Mouse (Mus musculus) lung, adult 10 weeks (tissue): ENCODE data around the gene Gm9573. TPM values are rescaled to one million over a fixed set of nuclear protein-coding genes. Genes with fewer than 3 reads are reported as not detected.

Experiments used
- polyA plus RNA-seq: library from polyadenylated mRNA; stranded (reverse); fragments of 350-450 nt; fragmentation: Illumina TruSeq; extraction: RNeasy Lipid Tissue Mini Kit (QIAGEN cat#74804); gene quantifications from one replicate; pipeline ENCODE4 v1.2.3, GENCODE M21; 2014; ENCODE audit warnings: low read depth, low replicate concordance; ENCODE audit not compliant: insufficient read depth

The Gm9573 gene
- polyA plus RNA-seq, result not detected

GRCm38 (mm10) chr17:35626537-35626936 lies at the start of gene Gm9573:
Gm9573 (minus strand) TSS chr17:35626637.

DNA sequence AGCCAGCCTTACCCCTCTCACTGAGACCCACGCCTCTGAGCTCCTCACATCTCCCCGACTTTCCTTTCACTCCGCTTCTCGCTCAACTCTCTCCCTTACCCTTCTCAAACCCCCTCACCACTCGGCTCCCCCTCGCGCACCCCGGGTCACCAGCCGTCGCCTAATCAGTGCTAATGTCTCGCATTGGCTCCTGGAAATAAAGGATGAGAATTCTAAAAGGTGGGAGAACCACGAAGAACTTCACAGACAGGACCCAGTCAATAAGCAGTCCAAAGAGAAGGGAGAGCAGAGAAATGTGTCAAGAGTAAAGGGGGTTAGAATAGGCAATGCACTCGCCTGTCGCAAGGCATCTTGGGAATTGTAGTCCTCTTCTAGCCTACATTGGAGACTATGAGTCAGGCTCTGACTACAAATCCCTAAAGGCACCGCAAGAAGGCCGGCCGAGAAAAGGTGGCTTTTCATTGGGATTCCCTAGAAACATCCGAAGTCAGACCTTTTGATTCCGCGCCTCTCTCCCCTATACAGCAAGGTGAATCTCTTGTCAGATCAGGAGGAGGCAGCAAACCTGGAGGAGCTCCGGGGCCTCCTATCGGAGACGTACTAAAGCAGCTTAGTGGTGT lies 47.1 kb upstream of the Gm9573 start, which contains the start of gene Gtf2h4:
Gene Gtf2h4 (minus strand): TSS at position 324 of the 620 bp plus-strand sequence.

DNA sequence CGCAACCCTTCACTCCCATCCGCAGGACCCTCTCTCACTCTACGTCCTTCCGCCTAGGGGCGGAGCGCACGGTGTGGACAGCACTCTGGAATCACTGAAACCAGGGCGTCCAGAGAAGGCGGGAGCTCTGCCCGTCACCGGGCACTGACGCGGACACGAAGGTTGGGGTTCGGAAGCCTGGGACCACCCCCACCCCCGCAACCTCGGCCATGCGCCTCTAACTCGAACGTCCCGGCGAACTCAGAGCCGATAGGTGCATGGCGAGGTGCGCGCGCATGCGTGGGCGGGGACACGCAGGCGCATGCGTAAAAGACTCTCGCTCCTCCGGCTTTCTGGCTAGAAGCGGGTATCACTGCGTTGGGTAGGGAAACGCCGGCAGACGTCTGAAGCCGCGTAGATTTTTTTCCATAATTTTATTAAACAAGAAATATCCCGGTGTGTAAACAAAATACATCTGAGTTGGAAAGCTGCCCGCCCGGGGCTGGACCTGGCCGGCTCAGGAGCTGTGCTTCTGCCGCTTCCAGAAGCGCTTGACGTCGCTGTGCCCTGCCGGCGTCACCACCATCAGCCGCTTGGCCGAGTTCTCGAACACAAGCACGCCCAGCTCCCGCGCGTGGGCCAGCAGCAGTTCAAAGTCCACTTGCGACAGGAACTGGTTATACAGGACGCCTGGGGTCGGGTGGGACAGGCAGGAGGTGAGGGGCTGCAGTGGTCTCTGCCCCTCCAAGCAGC lies 41.1 kb upstream of the Gm9573 start, which contains the start of gene Vars2:
Gene Vars2 (minus strand): TSS at position 259 of the 732 bp plus-strand sequence.

GRCm38 (mm10) chr17:35643609-35644236 lies 17.3 kb upstream of the Gm9573 start, which contains the start of gene Mucl3:
Mucl3 (minus strand) TSS chr17:35643695.

GRCm38 (mm10) chr17:35601249-35601648 lies 25.2 kb downstream of the Gm9573 start, which contains the start of gene Sfta2:
Sfta2 (plus strand) TSS chr17:35601549.

Other genes with a start within 250 kb of the Gm9573 start
- 102 TPM for gene H2-Q4, start 247.0 kb downstream of the Gm9573 start, polyA plus RNA-seq
- gene H2-Q6, start 201.8 kb downstream of the Gm9573 start, polyA plus RNA-seq, result 56.1 TPM
- 95.6 TPM for gene H2-Q7, start 187.5 kb downstream of the Gm9573 start, polyA plus RNA-seq
- 7.1 TPM for gene H2-Q10, start 156.5 kb downstream of the Gm9573 start, polyA plus RNA-seq
- not detected for gene Pou5f1, start 120.6 kb downstream of the Gm9573 start, polyA plus RNA-seq
- 4.4 TPM for gene Tcf19, start 109.8 kb downstream of the Gm9573 start, polyA plus RNA-seq
- 4.7 TPM for gene Cchcr1, start 109.5 kb downstream of the Gm9573 start, polyA plus RNA-seq
- gene Psors1c2, start 93.4 kb downstream of the Gm9573 start, polyA plus RNA-seq, result not detected
- gene Cdsn, start 74.5 kb downstream of the Gm9573 start, polyA plus RNA-seq, result 0.30 TPM
- not detected for gene 2300002M23Rik, start 59.2 kb downstream of the Gm9573 start, polyA plus RNA-seq
- gene Sfta2, start 25.1 kb downstream of the Gm9573 start, polyA plus RNA-seq, result 250 TPM
- 0.20 TPM for gene Mucl3, start 17.1 kb upstream of the Gm9573 start, polyA plus RNA-seq
- 8.7 TPM for gene Vars2, start 41.0 kb upstream of the Gm9573 start, polyA plus RNA-seq
- 16.5 TPM for gene Gtf2h4, start 47.1 kb upstream of the Gm9573 start, polyA plus RNA-seq
- 18.8 TPM for gene Ddr1, start 78.0 kb upstream of the Gm9573 start, polyA plus RNA-seq
- gene Ier3, start 195.0 kb upstream of the Gm9573 start, polyA plus RNA-seq, result 135 TPM
- gene Flot1, start 196.6 kb upstream of the Gm9573 start, polyA plus RNA-seq, result 81.2 TPM
- 117 TPM for gene Tubb5, start 211.7 kb upstream of the Gm9573 start, polyA plus RNA-seq
- gene Mdc1, start 214.9 kb upstream of the Gm9573 start, polyA plus RNA-seq, result 4.5 TPM
- 8.9 TPM for gene Nrm, start 234.7 kb upstream of the Gm9573 start, polyA plus RNA-seq
- gene Ppp1r18, start 239.0 kb upstream of the Gm9573 start, polyA plus RNA-seq, result 36.0 TPM